Mouse (Mus musculus) CD8-positive naive resting alpha-beta T cell, adult 57 days (primary cell): ENCODE measurements around the gene Gap43. TPM values are rescaled to one million over a fixed set of nuclear protein-coding genes. Genes with fewer than 3 reads are reported as not detected.

Source experiments
- total RNA-seq: library from RNA; stranded (reverse); gene quantifications from one replicate; pipeline ENCODE4 v1.2.4, GENCODE M21; 2023

Gap43 gene
- total RNA-seq, result not detected

DNA sequence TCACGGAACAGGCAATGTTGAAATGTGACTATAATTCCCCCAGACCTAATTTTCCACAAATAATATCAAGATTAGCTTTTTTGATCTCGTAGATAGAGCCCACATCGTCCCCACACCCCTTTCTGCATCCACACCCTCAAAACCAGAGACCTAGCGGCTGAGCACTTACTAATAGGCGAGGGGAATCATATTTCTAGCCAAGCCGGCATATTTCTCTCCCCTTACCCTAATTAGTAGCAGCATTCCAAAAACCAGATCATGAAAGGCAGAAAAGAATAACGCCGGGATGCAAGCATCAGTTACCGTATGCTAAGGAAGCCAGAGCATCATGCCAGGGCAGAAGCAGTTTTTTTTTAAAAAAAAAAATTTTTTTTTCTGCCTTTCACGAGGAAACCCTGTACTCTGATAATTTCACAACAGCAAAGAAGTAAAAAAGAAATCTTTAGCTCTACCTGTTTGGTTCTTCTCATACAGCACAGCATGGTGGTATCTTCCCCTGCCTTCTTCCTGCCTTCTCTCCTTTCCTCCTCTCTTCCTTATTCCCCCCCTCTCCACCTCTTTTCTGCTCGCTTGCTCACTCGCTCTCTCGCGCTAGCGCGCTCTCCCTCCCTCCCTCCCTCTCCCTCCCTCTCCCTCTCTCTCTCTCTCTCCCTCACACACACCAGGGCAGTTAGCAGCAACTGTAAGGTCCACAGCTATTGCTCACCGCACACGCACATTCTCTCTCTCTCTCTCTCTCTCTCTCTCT, at the start of gene Gap43:
Gap43 (minus strand) TSS at position 631 of the 748 bp plus-strand sequence.

